Mouse (Mus musculus): ENCODE results near the gene Ndufs6.

DNA sequence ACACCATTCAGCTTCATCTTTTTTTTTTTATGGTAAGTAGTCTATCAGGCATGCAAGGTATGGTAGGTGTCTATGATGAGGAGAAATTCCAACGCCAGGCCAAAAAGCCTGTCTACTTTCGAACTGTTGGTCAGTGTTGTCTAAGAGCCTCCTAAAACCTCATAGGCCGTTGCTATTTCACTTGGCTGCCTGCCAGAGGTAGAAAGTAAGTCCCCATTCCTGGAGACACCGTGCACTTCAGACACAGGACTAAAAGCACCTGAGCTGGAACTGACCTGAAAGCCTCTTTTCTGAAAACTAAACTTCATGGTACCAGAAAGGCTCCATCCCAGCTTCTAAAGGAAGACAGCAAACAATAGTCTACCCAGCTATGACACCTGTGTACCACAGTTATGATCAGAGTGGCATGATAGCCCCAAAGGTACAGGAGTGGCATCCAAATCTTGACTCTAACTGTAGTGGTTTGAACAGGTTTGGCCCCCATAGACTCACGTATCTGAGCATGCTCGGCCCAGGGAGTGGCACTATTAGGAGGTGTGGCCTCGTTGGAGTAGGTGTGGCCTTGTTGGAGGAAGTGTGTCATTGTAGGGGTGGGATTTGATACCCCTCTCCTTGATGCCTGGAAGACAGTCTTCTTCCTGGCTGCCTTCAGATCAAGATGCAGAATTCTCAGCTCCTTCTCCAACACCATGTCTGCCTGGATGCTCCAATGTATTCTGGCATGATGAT lies 19.7 kb upstream of the Ndufs6 start:
- no peak for TF ChIP-seq CTCF (IDR thresholded peaks at IDR 0.05)
- TF ChIP-seq EP300 (IDR thresholded peaks at IDR 0.05), result no peak
